Comparison of ENCODE assay signal across 8 mouse cellular contexts in genomic region chr3:98063186-98063771, GRCm38 (mm10). TPM values are rescaled to one million over a fixed set of nuclear protein-coding genes. Genes with fewer than 3 reads are reported as not detected.
DNase-seq lines count a peak whose midpoint lies in the region; ATAC-seq lines count a peak whose summit lies in the region.

No protein-coding gene starts in this region.

- peak overlapping the region; percentile 90 for H3K27ac ChIP-seq in forebrain, embryonic 15.5 days (replicated peaks)

- DNase-seq in urinary bladder, postnatal 25 days (ENCODE audit: low spot score) = peak; percentile 42
- no peak for DNase-seq in urinary bladder, adult 18-20 months (ENCODE audit: low spot score in 2 of 2)
- DNase-seq in heart, postnatal 36 days = peak; percentile 41 to 56
- peak; percentile 58 to 60 for DNase-seq in left cerebral cortex, postnatal 14 days (ENCODE audit: low spot score in 2 of 2)
- peak; percentile 20 for DNase-seq in right cerebral cortex, postnatal 4 days
- DNase-seq in thymus, postnatal 0 days (ENCODE audit: low spot score) = no peak

- no peaks in the 10 kb centered on the region for H3K36me3 ChIP-seq in forebrain, embryonic 15.5 days
- peaks cover 15% of the 10 kb centered on the region for H3K36me3 ChIP-seq in megakaryocyte, embryonic 14.5 days (replicated peaks; ENCODE audit: low read length)

- 9% methylated on average over 8 of the region's 8 CpGs for WGBS in forebrain, embryonic 15.5 days

- H3K9me3 ChIP-seq in forebrain, embryonic 15.5 days = no peaks in the 10 kb centered on the region
- no peaks in the 10 kb centered on the region for H3K9me3 ChIP-seq in megakaryocyte, embryonic 14.5 days

- peak; percentile 83 for ATAC-seq in forebrain, embryonic 15.5 days (replicated peaks)

- intact Hi-C loops in heart, postnatal 36 days (cut with DNase I) = loop anchor here (5.0 kb wide), 1 partner anchor 36 kb away; no protein-coding TSS in a partner anchor
- intact Hi-C loops in left cerebral cortex, postnatal 14 days (cut with DNase I) = no loop called here

- H3K9ac ChIP-seq in forebrain, embryonic 15.5 days (replicated peaks) = no peak overlapping the region

- no peak overlapping the region for H3K4me3 ChIP-seq in forebrain, embryonic 15.5 days
- H3K4me3 ChIP-seq in megakaryocyte, embryonic 14.5 days (replicated peaks) = peak overlapping the region; percentile 82

- peak overlapping the region; percentile 24 for H3K4me2 ChIP-seq in forebrain, embryonic 15.5 days (replicated peaks)

- H3K4me1 ChIP-seq in forebrain, embryonic 15.5 days = peaks cover 80% of the 10 kb centered on the region
- peaks cover 94% of the 10 kb centered on the region for H3K4me1 ChIP-seq in megakaryocyte, embryonic 14.5 days

- no peaks in the 10 kb centered on the region for H3K27me3 ChIP-seq in forebrain, embryonic 15.5 days
- no peaks in the 10 kb centered on the region for H3K27me3 ChIP-seq in megakaryocyte, embryonic 14.5 days (replicated peaks)

RNA-seq across cellular contexts. Expression of gene Notch2, which starts 50.0 kb away (rescaled TPM):
- polyA plus RNA-seq in forebrain, embryonic 15.5 days (2015; fragmentation: Nextera tagmentation; extraction: Ambion mirVana) = 17.8 and 18.9 TPM in 2 replicates
- total RNA-seq in heart, postnatal 36 days (2021) = 10 to 100 TPM; 16.7 to 17.8 TPM
- total RNA-seq in left cerebral cortex, postnatal 14 days (2021) = 10 to 100 TPM; 14.9 to 15.0 TPM
- 0.45 and 1.9 TPM in 2 replicates for polyA plus RNA-seq in megakaryocyte, embryonic 14.5 days (2012; ENCODE audit: insufficient read depth, low replicate concordance)
- polyA plus RNA-seq in thymus, postnatal 0 days (2015; fragmentation: Nextera tagmentation; extraction: Ambion mirVana) = 9.9 and 11.3 TPM in 2 replicates

Comparison
In these comparisons a context has a peak if more than half of its experiments do, and no peak if none do; other contexts are left out.
1. DNase-seq: peak in urinary bladder, postnatal 25 days (single experiment), heart, postnatal 36 days (2 of 2), left cerebral cortex, postnatal 14 days (2 of 2) and right cerebral cortex, postnatal 4 days (single experiment); none in urinary bladder, adult 18-20 months (0 of 2) and thymus, postnatal 0 days (single experiment).